Mouse (Mus musculus): ENCODE data around the gene Trmt112. TPM values are rescaled to one million over a fixed set of nuclear protein-coding genes. Genes with fewer than 3 reads are reported as not detected.
"Not testable (repeated sequence)": the region's sequence is repeated elsewhere in the genome, so short reads cannot be mapped to it uniquely, and the experiment has no call there.

Trmt112 gene
- polyA plus RNA-seq, 1 experiment from 2014 or later: 54.4 TPM

DNA sequence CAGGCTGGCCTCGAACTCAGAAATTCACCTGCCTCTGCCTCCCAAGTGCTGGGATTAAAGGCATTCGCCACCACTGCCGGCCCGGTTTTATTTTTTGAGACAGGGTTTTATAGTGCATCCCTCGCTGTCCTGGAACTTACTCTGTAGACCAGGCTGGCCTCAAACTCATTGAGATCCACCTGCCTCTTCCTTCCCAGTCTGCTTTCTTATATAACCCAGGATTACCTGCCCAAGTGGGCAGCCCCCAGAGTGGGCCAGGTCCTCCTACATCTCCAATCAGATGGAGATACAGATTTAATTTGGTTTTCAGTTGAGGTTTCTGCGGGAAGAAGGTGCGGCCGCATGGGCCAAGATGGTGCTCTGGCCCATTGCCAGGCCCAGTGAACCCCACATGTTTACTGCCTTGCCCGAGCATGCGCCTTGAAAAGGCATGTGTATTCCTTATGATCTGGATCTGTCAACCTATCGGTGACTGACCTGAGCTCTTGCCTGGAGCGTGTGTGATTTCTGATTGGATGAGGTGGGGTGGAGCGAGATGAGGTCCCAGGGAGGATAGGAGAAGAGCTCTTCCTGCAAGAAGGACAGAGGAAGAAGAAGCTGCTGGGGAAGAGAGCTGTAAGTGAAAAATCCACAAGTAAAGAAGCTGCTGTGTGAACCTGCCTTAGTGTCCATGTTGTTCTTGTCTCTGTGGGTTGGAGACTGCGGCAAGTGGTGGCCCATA, 15.6 kb upstream of the Trmt112 start:
- Histone ChIP-seq H3K4me2 (replicated peaks; ENCODE audit: low read depth) (no peak overlapping the region), H3K9me3 (ENCODE audit: control insufficient read depth) (no peaks in the 10 kb centered on the region), H3K27ac (ENCODE audit: low read depth, low read length) (no peak overlapping the region), H3K27me3 (replicated peaks; ENCODE audit: control insufficient read depth, insufficient read depth, low read length) (no peaks in the 10 kb centered on the region), H3K9ac (ENCODE audit: low read depth, low read length) (no peak overlapping the region), H3K4me1 (replicated peaks; ENCODE audit: control insufficient read depth, insufficient read depth, low read length) (no peaks in the 10 kb centered on the region), H3K36me3 (ENCODE audit: control insufficient read depth, insufficient read depth) (no peaks in the 10 kb centered on the region), H3K4me3 (ENCODE audit: low read depth, low read length) (no peak overlapping the region)
- no peak for TF ChIP-seq CTCF (IDR thresholded peaks at IDR 0.05; ENCODE audit: low read depth)
- ATAC-seq: 0 out of 2 replicates have a peak, but pooled peaks have one; percentile 16
- 90% methylated on average over 14 of the region's 14 CpGs for WGBS

GRCm38 (mm10) chr19:6895608-6896305, 13.7 kb upstream of the Trmt112 start:
- WGBS: 76% methylated on average over 18 of the region's 18 CpGs
- not testable (repeated sequence) for H3K27me3 ChIP-seq (replicated peaks; ENCODE audit: control insufficient read depth, insufficient read depth, low read length); H3K9ac ChIP-seq (ENCODE audit: low read depth, low read length); H3K4me3 ChIP-seq (ENCODE audit: low read depth, low read length); H3K4me1 ChIP-seq (replicated peaks; ENCODE audit: control insufficient read depth, insufficient read depth, low read length); H3K27ac ChIP-seq (ENCODE audit: low read depth, low read length); H3K9me3 ChIP-seq (ENCODE audit: control insufficient read depth); ATAC-seq; H3K36me3 ChIP-seq (ENCODE audit: control insufficient read depth, insufficient read depth)
- H3K4me2 ChIP-seq (replicated peaks; ENCODE audit: low read depth): peak overlapping the region; percentile 17

- no peak for TF ChIP-seq CTCF (IDR thresholded peaks at IDR 0.05; ENCODE audit: low read depth)
- H3K4me3 ChIP-seq (ENCODE audit: low read depth, low read length): no peak overlapping the region
- H3K9ac ChIP-seq (ENCODE audit: low read depth, low read length): no peak overlapping the region
- H3K4me2 ChIP-seq (replicated peaks; ENCODE audit: low read depth): no peak overlapping the region
- ATAC-seq: peak; percentile 63; the same call in 1 of the 2 replicates
- peak overlapping the region; percentile 35; the same call in 1 of the 2 replicates for H3K27ac ChIP-seq (ENCODE audit: low read depth, low read length)
- WGBS: 45% methylated on average over 4 of the region's 4 CpGs
- no peaks in the 10 kb centered on the region for H3K9me3 ChIP-seq (ENCODE audit: control insufficient read depth)
- H3K4me1 ChIP-seq (replicated peaks; ENCODE audit: control insufficient read depth, insufficient read depth, low read length): no peaks in the 10 kb centered on the region
- H3K36me3 ChIP-seq (ENCODE audit: control insufficient read depth, insufficient read depth): peaks cover 2% of the 10 kb centered on the region; the same call in 1 of the 2 replicates
- H3K27me3 ChIP-seq (replicated peaks; ENCODE audit: control insufficient read depth, insufficient read depth, low read length): no peaks in the 10 kb centered on the region
These were observed 9.9 kb upstream of the Trmt112 start for GRCm38 (mm10) chr19:6899641-6900040.

GRCm38 (mm10) chr19:6903031-6903430, 6.5 kb upstream of the Trmt112 start:
- no peak for ATAC-seq
- WGBS: 96% methylated on average over 1 of the region's 1 CpGs

DNA sequence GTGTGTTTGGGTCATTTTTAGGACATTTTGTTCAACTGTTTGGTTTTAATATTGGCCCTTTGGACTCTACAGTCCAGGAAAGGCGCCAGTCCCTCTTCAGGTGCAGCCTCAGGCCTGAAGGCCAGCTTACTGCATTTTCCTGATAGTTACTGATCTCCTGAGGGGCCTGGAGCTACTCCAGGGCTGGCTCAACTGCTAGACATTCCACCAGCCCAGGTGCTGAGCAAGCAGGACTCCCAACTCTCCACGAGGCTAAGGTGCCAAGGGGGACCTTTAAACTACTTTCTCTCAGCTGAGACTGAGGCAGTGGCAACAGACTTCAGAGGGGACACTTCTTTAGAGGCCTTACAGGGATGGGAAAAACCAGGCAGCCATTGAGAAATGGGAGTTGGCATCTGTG, 4.7 kb upstream of the Trmt112 start:
- no peak overlapping the region for H3K4me3 ChIP-seq (ENCODE audit: low read depth, low read length)
- H3K36me3 ChIP-seq (ENCODE audit: control insufficient read depth, insufficient read depth): peaks cover 26% of the 10 kb centered on the region; the same call in 1 of the 2 replicates
- TF ChIP-seq CTCF (IDR thresholded peaks at IDR 0.05; ENCODE audit: low read depth): no peak
- WGBS: 60% methylated on average over 2 of the region's 2 CpGs
- H3K27ac ChIP-seq (ENCODE audit: low read depth, low read length): peak overlapping the region; percentile 64
- no peak overlapping the region for H3K4me2 ChIP-seq (replicated peaks; ENCODE audit: low read depth)
- peaks cover 4% of the 10 kb centered on the region; the same call in 1 of the 2 replicates for H3K4me1 ChIP-seq (replicated peaks; ENCODE audit: control insufficient read depth, insufficient read depth, low read length)
- H3K9me3 ChIP-seq (ENCODE audit: control insufficient read depth): no peaks in the 10 kb centered on the region
- H3K9ac ChIP-seq (ENCODE audit: low read depth, low read length): no peak overlapping the region
- ATAC-seq: no peak
- no peaks in the 10 kb centered on the region for H3K27me3 ChIP-seq (replicated peaks; ENCODE audit: control insufficient read depth, insufficient read depth, low read length)

More at GRCm38 (mm10) chr19:6903031-6903430, 6.5 kb upstream of the Trmt112 start:
- no peak overlapping the region for H3K4me2 ChIP-seq (replicated peaks; ENCODE audit: low read depth)
- H3K27me3 ChIP-seq (replicated peaks; ENCODE audit: control insufficient read depth, insufficient read depth, low read length): no peaks in the 10 kb centered on the region
- TF ChIP-seq CTCF (IDR thresholded peaks at IDR 0.05; ENCODE audit: low read depth): no peak
- H3K4me3 ChIP-seq (ENCODE audit: low read depth, low read length): no peak overlapping the region
- no peak overlapping the region for H3K27ac ChIP-seq (ENCODE audit: low read depth, low read length)
- H3K36me3 ChIP-seq (ENCODE audit: control insufficient read depth, insufficient read depth): peaks cover 26% of the 10 kb centered on the region; the same call in 1 of the 2 replicates
- H3K9ac ChIP-seq (ENCODE audit: low read depth, low read length): no peak overlapping the region
- H3K9me3 ChIP-seq (ENCODE audit: control insufficient read depth): no peaks in the 10 kb centered on the region
- H3K4me1 ChIP-seq (replicated peaks; ENCODE audit: control insufficient read depth, insufficient read depth, low read length): peaks cover 3% of the 10 kb centered on the region; the same call in 1 of the 2 replicates

DNA sequence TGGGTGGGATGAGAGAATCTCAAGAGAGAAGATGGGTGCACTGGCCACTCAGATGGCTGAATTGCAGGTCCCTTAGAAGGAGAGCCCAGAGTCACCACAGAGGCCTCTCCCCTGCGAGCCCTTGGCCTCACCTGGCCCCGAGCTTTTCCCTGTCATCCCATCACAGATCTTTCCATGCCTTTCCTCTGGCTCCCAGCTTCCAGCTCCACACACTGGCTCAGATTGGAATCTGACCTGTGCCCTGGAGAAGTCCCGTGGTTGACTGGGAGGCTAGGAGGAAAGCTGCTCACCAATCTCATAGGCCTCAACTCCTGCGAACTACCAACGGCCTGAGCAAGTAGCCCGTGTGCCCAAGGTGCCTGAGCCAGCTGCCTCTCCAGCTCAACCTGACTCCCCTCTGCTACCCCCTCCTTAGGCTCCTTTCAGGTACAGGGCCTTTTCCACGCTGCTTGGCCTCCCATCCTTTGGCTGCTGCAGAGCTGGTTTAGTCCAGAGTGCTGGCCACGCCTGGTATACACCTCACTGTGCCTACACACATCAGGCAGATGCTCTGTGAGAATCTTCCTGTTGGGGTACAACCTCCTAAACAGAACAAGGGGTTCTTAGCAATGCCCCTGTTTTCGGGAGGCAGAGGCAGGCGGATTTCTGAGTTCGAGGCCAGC, 3.9 kb upstream of the Trmt112 start:
- H3K9me3 ChIP-seq (ENCODE audit: control insufficient read depth): no peaks in the 10 kb centered on the region
- ATAC-seq: no peak
- H3K9ac ChIP-seq (ENCODE audit: low read depth, low read length): no peak overlapping the region
- peaks cover 4% of the 10 kb centered on the region; the same call in 1 of the 2 replicates for H3K4me1 ChIP-seq (replicated peaks; ENCODE audit: control insufficient read depth, insufficient read depth, low read length)
- peak overlapping the region; percentile 64 for H3K27ac ChIP-seq (ENCODE audit: low read depth, low read length)
- H3K4me3 ChIP-seq (ENCODE audit: low read depth, low read length): no peak overlapping the region
- no peak for TF ChIP-seq CTCF (IDR thresholded peaks at IDR 0.05; ENCODE audit: low read depth)
- peaks cover 26% of the 10 kb centered on the region; the same call in 1 of the 2 replicates for H3K36me3 ChIP-seq (ENCODE audit: control insufficient read depth, insufficient read depth)
- no peaks in the 10 kb centered on the region for H3K27me3 ChIP-seq (replicated peaks; ENCODE audit: control insufficient read depth, insufficient read depth, low read length)
- H3K4me2 ChIP-seq (replicated peaks; ENCODE audit: low read depth): no peak overlapping the region
- 87% methylated on average over 11 of the region's 11 CpGs for WGBS
